Mouse (Mus musculus) T-helper 17 cell (primary cell): ENCODE measurements around the gene Nckap5.

ENCODE experiments used
- in situ Hi-C, 2 experiments: fragments of 300-600 bp; cut with MboI, MseI; formaldehyde crosslinking; loops; 1 replicate in 1 of 2; 2 replicates in 1 of 2; pipeline ENCODE4 v1.15.1; 2025; ENCODE audit warnings: high pct_unique_total_duplicates in 2 of 2

Gene Nckap5

DNA sequence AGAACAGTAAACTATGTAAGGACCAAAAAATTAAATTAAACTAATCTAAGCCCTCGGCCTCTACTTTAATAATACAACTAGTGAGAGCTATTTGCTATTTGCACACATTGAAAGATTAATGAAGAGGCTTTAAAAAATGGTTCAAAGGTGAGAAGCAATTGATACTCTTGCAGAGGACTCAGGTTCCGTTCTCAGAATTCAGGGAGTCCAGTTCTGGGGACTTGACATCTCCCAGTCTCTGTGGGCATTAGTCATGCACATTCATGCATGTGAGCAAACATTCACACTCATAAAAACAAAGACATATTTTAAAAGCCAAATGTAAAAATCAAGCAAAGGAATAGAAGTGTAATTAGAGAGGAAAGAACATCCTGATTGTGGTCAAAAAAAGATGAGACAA lies 257.5 kb downstream of the Nckap5 start:
- in situ Hi-C loops: no loop called here

DNA sequence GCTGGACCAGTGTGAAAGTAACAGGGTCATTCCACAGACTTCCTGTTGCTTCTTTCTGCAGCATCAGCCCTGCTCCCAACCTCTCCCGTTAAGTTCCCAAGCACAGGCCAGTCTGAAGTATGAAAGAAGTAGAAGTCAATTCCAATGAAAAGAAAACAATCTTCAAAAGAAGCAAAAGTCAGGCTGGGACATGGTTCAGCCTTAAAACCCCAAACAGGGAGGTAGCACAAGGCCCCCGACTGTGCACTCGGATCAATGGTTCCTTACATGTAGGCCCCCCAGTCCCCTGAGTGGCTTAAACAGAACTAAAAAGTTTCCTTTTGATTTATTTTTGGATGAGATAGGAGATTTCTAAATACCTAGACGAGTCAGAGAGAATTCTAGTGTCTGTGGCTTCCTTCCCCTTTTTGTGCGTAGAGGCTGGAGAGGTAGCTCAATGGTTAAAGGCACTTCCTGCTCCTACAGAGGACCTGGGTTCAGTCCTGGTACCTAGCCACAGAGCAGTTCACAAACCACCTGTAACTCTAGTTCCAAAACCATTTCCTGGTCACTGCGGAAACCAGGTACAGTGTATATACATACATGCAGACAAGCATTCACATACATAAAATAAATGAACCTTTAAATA lies 260.9 kb downstream of the Nckap5 start:
- in situ Hi-C loops: no loop called here

DNA sequence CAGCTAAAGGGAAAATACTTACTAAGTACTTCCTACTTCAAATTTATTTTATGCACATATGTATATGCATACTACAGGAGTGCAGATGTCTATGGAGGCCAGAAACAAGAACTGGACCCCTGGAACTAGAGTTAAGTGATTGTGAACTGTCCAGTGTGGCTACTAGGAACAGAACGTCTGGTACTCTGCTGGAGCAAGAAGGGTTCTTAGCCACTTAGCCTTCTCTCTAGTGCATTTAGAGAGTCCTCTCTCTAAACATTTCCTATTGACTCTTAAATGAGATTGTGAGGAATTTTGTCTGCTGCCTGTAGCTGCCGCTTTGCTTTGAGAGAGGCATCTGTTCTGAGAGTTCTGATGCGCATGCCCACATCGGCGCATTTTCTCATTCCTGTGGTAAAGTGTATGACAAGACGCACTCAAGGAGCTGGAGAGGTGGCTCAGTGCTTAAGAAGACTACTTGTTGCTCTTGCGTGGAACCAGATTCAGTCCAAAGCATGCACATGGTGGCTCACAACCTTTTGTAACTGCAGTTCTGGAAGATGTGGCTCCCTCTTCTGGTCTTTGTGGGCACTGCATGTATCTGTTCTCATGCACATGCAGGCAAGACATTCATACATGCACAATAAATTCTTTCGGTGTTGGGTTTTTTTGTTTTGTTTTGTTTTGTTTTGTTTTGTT lies 261.9 kb downstream of the Nckap5 start:
- in situ Hi-C loops: no loop called here

DNA sequence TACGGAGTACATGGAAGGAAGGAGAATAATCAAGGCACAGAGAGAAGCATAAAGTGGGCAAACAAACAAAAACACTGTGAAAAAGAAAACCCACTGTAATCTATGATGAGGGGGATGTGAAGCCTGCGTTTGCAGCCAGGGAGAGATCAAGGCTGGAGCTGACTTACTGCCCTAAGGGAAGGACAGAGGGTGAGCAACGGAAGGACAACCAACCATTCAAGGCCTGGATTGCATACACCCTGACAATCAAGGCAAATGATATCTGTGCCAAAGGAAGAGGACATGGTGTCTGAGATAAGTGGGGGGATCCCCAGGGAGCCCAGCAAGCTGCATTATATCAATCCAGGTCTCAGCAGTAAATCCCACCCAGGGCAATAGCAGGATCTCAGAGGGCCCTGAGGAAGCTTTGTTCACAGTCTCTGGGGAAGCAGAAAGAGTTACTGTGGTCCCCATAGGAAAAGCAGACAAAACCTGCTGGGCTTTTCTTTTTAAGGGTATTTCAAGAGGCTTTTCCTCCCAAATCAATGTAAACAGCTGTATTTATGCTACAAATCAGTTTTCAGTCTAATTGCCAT lies 265.4 kb downstream of the Nckap5 start:
- in situ Hi-C loops: no loop called here

DNA sequence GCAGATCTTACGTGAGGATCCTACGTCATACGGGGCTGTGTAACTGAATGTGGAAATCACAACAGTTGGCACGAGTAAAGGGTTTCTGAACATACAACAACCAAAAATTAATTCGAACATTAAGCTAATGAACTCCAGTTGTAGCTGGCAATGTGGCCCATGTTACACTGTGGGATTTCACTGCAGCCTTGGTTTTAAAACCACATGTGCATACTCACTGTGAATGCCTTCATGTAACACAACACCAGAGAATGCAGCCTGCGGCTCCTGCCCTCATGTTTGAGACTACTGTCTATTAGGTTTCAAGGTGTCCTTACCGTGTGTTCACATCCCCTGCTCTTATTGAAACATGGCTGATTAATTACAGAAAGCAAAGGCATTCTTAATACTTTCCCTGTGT lies 269.7 kb downstream of the Nckap5 start:
- in situ Hi-C loops: no loop called here

DNA sequence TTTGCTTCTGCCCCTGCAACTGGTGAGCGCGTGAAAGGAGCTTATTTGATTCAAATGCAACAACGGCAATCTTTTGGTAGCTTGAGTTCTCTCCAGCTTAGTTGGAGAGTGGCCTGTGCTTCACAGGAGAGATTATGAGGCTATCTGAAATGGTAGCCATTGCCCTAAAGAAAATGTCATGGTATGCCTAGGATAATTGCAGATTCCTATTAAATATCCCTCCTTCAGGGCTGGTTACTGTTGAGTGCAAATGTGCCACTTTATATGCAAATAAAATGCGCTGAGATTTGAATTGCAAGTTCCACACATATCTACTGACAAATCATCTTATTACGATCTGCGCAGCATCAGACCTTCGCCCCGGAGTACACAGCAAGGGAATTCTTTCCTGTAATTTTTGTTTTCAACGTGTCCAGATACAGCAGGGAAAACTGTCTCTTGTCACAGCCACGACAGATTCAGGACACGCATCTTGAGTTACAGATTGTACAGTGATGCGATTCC lies 272.8 kb downstream of the Nckap5 start:
- in situ Hi-C loops: no loop called here

DNA sequence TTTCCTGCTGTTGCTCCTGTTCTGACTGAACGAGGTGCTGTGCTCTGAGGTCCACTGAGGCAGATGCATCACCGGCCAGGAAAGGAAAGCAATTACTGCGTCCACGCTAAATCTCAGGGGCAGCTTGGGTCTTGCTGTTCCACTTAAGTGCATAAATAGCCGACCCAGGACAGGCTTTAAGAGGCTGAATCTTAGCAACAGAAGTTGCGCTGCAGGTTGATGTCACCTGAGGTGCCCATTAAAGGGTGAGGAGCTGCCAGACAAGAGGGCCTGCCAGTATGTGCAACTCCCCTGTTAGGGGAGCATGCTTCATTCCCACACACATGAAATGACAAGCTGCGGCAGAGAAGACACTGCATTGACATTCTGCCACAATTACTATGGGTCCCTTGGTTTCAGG lies 282.6 kb downstream of the Nckap5 start:
- in situ Hi-C loops: loop anchor here in 1 of 2 experiments (10.0 kb wide), 1 partner anchor 1197 kb away; no protein-coding TSS in a partner anchor

DNA sequence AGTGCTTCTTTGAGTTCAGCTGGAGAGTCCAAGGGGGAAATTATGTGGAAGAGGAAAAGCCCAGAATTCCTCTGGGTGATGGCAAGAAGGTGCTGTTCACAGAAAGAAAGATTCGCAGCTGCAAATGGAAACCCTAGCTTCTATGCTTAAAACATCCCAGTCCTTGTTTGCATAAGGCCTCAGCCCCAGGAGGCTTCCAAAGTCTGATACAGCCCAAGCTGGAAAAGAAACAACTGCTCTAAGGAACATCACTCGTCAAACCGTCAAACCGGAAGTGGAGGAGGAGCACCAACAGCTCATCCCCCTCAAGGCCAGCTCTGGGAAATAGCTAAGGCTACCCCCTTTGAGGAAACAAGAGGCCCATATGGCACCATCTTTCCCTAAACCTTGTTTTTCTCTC lies 286.1 kb downstream of the Nckap5 start:
- in situ Hi-C loops: loop anchor here in 1 of 2 experiments (10.0 kb wide), 1 partner anchor 1200 kb away; no protein-coding TSS in a partner anchor

DNA sequence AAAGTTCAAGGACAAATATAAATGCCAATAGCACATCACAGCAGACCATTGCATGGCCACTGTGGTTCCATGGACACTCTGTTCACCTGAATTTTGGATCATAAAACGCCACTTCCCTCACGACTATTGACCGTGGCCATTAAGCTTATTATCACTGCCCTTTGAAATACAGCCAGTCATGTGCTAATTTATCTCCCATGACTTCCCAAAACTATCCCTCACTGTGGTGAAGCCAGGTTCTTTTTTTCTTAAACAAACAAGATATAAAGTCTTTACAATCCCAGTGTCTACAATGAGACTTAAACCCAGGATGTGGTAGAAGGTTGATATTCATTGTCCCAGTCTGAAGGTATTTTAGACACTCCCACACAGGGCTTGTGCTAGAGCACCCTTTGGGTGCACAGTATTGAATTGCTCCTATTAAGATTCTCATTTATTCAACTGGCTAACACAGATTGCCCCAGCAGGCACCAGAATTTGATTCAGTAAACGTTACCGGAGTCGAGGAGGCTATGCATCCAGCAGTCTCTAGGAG lies 293.3 kb downstream of the Nckap5 start:
- in situ Hi-C loops: no loop called here

DNA sequence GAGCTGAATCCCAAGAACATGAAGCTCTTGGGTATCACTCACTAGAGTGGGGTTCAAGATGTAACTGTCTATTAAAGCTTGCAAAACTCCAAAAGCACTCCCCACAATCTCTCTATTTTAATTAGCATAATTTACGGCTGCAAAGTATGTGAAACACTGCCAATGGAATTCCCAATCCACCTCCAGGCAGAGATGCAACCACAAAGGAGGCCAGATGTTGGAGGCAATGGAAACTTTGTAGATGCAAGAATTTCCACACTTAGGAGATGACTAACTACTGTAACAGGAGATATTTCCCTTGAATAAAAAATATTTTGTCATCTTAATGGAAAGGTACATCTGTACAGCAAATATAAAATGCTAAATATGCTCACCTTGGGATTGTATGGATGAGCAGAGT lies 295.1 kb downstream of the Nckap5 start:
- in situ Hi-C loops: no loop called here

DNA sequence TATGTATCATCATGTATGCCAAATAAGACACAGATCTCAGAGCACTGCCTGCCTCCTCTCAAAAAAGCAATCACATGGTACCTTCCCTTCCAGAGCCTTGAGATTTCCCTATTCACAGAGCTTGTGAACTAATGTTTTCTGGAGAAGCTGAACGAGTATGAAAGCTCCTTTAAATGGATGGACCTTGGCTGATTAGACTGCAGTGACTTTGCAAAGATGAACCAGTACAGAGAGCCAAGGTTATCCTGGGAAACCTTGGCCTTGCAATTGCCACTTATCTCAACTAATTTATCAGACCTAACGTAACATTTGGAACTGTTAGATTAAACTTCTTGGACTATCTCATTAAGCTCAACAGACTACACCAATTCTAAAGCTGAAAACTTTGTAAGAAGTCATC lies 296.6 kb downstream of the Nckap5 start:
- in situ Hi-C loops: no loop called here

DNA sequence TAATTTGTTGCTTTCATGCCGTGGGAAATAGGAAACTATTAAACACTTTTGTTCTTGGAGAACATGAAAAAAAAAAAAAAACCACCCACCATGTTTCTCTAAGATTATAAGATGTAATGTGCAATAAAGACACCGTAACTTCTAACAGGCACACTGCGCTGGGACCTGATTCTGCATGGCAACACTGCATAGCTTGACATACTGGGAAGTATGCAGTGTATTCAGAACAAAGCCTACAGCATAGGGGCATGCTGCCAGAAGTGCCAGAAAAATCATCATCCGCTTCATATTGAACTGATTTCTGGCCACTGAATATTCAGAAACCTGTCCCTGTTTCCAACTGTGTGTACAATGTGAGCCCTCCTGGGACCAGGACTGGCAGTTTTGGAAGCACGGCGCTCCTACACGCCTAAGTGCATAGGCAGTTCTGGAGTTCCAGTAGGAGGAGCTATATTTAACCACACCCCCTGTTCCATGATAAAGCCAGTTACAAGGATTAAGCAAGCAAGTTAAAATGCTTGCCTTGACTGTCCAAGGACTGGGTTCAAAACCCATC lies 302.5 kb downstream of the Nckap5 start:
- in situ Hi-C loops: no loop called here

DNA sequence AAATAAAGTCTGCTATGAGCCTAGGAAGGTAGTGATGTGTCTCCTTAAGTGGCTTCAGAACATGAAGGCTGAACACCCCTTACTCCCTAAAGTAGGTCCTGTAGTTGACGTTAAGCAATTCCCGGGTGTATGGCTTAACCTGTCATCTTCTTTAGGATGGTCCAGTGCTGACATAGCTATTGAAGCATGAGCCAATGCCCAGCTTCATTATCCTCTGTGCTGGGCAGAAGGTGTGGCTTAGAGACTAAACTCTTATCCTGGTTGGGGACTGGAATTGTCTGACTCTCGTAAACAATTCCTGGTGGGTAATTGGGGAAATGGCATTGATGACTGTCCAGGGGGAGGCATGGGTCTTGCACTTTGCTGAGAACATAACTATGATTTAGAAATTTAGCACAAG lies 312.5 kb downstream of the Nckap5 start:
- in situ Hi-C loops: loop anchor here in 1 of 2 experiments (10.0 kb wide), 1 partner anchor 223 kb away; no protein-coding TSS in a partner anchor

DNA sequence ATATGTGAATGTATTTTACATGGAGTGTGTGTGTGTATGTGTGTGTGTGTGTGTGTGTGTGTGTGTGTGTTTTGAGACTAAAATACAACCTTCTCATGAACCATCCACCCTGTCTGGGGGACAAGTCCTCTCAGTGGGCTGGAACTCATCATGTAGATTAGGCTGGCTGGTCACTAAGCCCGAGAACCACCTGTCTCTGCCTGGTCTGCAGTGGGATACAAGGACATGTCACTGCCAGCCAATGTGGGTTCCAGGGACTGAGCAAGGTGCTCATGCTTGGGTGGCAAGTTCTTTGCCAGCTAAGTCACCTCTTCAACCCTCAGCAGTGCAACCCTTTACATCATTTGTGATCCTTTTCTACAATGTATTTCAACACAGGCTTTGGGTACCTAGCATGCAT lies 313.2 kb downstream of the Nckap5 start:
- in situ Hi-C loops: loop anchor here in 1 of 2 experiments (10.0 kb wide), 1 partner anchor 223 kb away; no protein-coding TSS in a partner anchor

DNA sequence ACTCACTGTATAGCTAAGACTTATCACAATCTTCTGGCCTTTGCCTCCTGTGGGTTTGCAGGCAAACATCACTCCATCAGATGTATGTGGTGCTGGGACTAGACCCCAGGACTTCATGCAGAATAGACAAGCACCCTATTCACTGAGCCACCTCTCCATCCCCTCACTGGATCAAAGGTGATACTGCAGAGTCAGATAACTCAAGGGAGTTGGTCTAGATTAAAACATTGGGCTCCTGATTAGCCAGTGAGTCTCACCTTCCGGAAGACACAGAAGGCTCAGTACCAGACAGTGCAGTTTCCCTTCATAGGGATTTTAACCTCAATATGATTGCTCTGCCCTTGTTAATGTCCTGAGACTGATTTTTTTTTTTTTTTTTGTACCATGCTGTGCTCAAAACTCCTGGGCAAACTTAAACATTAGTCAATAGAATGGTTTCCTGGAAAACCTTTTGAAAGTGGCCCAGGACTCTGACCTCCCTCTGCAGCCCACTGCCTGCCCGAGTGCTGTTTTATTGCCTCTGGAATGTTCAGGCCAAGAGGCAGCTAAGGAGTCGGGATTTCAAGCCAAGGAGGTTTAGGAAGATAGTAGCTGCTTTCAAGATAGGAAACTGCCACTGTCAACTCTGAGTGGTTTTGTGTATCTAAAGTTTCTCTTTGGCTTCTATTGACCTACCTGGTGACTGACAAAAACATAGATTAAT lies 315.4 kb downstream of the Nckap5 start:
- in situ Hi-C loops: loop anchor here in 1 of 2 experiments (10.0 kb wide), 1 partner anchor 220 kb away; no protein-coding TSS in a partner anchor

DNA sequence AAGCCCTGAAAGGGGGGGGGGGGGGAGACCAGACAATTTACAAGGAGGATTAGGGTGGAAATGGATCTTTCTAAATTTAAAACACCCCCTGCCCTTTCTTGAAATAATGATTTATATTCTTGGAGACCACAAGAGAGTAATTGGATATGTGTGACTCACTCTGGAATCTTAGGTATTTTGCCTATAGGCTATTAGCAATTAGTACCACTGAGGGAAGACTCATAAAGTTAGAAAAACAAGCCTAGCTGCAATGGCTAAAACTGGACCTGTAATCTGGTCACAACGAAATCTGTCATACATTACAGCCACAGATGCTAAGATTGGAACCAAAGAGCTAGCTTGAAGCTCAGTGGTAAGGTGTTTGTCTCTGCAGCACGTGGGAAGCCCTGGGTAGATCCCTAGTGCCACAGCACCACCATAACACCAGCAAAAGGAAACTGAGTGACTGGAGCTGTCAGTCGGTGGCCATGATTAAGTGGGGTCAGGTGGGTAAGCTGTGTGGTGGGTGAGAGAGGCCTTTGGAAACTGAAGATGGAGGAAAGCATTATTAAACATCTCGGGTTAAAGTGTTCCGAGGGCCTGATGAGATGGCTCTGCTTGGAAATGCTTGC lies 318.7 kb downstream of the Nckap5 start:
- in situ Hi-C loops: loop anchor here in 1 of 2 experiments (10.0 kb wide), 1 partner anchor 217 kb away; no protein-coding TSS in a partner anchor

DNA sequence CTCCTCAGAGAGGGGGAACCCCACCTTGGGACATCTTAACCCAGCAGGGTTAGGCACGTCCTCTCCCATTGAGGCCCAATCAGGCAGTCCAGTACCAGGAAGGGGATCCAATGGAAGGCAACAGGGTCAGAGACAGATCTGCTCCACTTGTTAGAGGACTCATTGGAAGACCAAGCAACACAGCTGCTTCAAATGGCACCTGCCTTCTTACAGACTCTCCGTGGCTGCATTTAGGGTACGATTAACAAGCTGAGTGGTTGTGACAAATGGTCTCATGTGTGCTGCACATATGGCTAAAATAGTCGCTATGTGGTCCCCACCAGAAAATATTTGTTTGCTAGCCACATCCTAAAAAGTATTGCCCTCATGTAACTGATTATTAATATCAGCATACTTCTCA lies 325.9 kb downstream of the Nckap5 start:
- in situ Hi-C loops: no loop called here

DNA sequence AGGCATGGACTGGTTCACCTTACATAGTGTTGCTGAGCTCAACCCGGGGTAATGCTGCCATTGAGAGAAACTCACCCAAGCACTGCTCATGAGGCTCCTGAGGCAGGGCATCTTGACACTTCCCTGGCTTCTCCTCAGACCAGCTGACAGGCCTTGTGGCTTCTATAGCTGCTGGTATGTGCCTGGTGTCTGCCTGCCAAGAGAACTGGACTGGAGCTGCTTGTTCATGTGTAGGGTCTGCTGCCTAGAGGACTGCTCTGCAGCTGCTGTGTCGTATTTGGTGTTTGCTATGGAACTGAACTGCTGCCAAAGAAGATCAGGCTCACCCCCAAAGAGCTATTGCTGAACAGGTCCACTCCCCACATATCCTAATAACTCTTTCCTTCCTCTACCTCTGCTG lies 327.9 kb downstream of the Nckap5 start:
- in situ Hi-C loops: no loop called here

DNA sequence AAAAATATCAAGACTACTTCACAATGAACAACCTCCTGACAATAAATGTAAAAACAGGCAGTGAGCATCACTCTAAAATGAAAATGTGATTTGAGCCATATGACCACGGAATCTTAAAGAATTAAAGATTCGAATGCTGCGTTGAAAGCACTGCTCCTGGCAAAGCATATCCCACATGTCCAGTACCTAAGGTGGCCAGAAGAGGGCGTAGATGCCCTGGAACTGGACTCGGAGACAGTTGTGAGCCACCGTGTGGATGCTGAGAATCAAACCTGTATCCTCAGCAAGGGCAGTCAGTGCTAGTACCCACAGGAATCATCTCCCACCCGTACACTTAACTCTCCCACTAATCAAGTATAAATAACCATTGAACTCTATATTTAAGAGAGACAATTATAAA lies 333.9 kb downstream of the Nckap5 start:
- in situ Hi-C loops: no loop called here

DNA sequence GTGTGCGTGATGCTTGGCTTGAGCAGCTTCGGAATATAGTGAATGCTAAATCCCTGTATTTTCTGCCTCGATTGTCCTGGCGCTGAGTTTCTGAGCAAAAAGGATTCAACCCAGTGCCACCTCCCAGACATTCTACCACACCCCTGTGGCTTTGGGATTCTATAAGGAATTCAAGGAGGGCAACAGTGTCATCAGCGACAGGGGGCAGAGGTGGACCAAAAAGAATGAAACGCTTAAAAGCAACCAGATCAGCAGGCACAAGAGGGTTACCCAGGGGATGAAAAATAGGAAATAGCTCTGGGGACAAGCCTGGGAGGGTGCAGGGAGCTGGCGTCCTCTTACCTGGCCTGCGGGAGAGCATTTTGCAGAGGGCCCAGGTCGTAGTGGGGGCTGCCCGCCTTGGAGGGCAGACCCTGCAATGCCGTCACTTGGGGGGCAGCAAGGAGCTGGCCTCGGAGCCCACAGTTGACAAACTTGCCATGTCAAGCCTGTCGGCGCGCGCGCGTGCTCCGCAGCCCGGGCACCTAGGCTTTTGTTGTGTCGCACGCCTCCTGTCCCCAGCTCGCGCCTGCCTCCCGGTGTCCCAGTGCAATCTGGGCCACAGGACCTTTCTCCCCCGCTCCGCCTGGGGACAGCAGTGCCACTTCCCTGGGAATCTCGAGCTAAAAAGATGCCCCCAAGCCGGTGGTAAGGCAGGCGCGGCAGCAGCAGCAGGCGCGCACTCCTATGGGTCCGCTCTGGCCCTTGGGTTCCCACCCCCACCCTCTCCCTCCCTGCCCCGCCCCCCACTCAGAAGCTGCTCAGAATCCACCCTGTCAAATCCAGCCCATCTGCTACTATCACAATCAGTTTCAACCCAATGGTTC lies 338.2 kb downstream of the Nckap5 start:
- in situ Hi-C loops: no loop called here
